Mouse (Mus musculus) large intestine, adult 2 months (tissue): ENCODE data around the gene Syne2. TPM values are rescaled to one million over a fixed set of nuclear protein-coding genes. Genes with fewer than 3 reads are reported as not detected.
"Not testable (repeated sequence)": the region's sequence is repeated elsewhere in the genome, so short reads cannot be mapped to it uniquely, and the experiment has no call there.

Source experiments
- DNase-seq: peaks from one replicate; pipeline ENCODE4 v3.0.0-alpha.2; 2012; ENCODE audit warnings: low read depth, low spot score
- whole genome bisulfite sequencing: fragments of 180-500 bp; shearing (Covaris S2); methylation state at CpG from one replicate; pipeline ENCODE4 v1.1.7; 2018; 5-methylcytosine and 5-hydroxymethylcytosine counted together
- polyA plus RNA-seq: library from polyadenylated mRNA; depleted of rRNA; stranded (reverse); fragments of >200 nt; gene quantifications from 2 replicates; pipeline ENCODE4 v1.2.3, GENCODE M21; 2012; rRNA removed

Syne2 gene
- polyA plus RNA-seq = 22.3 and 37.0 TPM in 2 replicates

DNA sequence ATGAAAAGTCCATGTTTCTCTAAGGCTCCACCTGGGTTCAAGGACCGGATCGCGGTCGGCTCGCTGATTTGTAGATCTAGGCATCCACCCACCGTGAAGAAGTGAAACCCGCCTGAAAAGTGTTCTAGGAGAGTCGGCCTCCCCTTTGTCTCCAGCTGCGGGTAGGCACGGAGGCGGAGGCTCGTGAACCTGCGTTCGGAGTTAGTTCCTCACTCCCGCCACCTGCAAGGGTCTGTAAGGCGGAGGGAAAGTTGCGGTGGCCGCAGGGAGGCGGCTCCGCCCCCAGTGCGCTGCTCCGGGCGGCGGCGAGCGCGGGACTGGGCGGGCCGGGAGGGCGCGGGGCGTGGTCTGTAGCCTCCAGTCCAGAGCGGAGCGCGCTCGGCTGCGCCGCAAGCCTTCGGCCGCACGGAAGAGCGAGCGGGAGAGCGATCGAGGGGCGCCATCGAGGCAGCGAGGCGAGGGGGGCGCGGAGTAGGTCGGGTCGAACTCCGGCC is at the start of gene Syne2:
Gene Syne2 (plus strand): TSS at position 176 of the 494 bp plus-strand sequence.
- WGBS = under 1% methylated on average over 54 of the region's 54 CpGs
- DNase-seq = no peak

DNA sequence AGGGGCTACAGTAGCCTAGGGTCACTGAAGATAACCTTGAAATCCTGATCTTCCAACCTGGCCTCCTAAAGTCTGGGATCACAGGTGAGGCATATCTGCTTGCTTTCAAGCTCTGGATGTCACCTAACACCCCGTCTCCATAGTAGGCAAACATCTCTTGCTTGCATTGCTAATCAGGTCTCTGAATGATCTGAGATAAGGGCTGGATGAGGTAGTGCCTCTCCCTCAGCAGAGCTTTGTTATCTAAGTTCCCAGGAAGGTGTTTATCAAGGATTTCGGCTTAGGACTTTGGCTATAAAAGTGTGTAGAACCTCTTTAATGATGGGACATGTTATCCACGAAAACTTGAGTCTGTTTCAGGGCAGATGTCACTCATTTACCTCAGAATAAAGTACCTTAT is 46.5 kb upstream of the Syne2 start:
- WGBS = 24% methylated on average over 3 of the region's 3 CpGs
- no peak for DNase-seq

DNA sequence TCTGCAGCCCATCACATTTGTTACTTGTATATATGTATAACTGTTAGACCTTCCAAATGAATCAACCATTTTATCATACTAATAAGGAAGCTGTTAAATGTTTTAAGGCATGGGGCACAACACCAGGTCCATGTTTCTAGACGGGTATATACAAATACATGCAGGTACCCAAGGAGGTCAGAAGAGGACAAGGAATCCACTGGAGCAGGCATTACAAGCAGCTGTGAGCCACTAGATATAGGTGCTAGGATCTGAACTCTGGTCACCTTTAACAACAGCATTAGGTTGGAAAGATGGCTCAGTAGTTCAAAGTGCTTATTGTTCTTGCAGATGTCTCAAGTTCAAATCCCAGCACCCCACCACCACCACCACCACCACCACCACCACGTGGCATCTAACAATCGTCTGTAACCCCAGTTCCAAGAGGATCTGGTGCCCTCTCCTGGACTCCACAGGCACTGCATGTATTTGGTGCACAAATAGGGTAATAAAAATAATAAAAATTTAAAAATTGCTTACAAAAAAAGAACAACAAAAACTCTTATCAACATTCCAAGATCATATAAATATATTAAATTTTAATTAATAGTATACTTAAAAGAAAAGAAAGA is 45.4 kb upstream of the Syne2 start:
- DNase-seq = no peak
- WGBS = 7% methylated on average over 3 of the region's 3 CpGs

DNA sequence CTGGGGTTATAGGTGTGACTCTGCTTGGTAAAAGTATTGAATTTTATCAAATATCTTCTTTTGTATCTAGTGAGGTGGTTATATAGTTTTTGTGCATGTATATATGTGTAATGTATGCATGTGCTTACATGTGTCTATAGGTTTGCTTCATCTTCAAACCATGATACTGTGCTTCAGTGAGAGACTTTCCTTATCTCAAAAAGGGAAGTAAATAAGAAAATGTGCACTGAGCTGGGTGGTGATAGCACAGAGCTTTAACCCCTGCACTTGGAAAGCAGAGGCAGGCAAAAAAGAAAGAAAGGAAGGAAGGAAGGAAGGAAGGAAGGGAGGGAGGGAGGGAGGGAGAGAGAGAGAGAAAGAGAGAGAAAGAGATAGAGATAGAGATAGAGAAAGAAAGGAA is 36.5 kb upstream of the Syne2 start:
- no peak for DNase-seq

DNA sequence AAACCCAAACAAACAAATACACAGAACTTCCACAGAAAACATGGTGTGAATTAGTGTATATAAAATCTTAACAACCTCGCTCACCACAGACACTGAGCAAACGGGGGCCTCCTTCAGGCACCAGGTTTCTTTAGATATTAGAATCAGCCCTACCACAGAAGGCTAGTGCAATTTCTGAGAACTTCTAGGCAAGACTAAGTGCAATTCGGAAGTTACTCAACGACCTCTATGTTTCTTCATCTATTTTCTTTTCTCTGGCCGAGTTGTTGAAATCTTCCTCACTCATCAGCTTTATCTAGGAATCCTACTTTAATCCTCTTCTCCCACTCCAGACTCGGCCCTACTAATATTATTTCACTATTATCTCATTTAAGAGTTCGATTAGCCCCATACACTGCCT is 35.9 kb upstream of the Syne2 start:
- WGBS = 78% methylated on average over 7 of the region's 7 CpGs
- DNase-seq = no peak

DNA sequence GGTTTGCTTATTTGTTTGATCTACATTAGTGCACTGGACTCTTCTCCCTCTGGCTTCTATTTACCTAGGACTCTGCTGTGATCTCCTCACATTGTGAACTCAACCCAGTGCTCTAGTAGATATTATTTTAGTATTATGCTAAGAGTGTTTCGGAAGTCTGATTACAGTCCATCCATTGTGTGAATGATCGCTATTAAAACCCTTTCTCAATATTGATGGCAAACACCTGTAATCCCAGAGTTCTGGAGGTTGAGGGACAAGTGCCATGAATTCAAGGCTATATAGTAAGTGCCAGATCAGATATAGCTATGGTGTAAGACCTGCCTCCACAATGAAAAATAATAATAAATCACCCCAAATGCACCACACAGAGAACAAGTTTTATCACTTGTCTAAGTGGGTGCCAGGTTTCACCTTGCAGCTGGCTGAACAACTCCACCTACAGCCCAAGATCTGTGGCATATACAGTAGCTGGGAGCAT is 33.6 kb upstream of the Syne2 start:
- WGBS = 78% methylated on average over 2 of the region's 2 CpGs
- no peak for DNase-seq

DNA sequence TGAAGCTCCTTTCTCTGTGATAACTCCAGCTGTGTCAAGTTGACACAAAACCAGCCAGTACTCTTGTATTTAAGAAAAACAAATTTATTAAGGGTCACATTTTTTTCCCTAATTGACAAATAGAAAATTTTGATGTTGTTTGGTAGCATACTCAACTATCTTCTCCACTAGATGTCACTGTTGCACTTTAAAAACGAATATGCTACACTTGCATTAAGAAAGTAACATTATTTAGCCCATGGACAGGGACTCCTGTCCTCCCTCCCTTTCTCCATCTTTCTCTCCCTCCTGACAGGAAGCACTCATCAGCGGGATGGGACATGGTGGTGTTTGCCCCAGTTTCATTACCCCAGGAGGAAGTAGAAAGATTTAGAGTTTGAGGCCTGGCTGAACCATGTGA is 31.3 kb upstream of the Syne2 start:
- 3% methylated on average over 2 of the region's 2 CpGs for WGBS
- not testable (repeated sequence) for DNase-seq

DNA sequence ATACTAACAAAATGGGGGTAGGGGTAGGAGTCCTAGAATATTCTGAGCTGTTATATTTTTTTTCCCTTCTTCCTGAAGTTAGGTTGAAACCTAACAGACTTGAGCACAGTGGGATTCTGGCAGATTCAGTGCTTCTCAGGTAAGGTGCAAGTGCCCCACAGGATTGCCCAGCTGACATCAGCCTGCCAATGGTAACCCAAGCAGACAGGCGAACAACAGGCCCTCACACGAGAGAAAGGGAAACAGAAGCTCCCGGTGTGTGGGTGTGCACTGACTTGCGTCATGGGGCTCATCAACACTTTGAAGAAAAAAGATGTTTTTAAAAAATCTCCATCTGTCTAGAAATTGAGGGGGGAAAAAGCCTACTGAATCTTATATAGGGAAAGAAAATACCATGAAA is 28.5 kb upstream of the Syne2 start:
- DNase-seq = no peak
- WGBS = 55% methylated on average over 4 of the region's 4 CpGs

DNA sequence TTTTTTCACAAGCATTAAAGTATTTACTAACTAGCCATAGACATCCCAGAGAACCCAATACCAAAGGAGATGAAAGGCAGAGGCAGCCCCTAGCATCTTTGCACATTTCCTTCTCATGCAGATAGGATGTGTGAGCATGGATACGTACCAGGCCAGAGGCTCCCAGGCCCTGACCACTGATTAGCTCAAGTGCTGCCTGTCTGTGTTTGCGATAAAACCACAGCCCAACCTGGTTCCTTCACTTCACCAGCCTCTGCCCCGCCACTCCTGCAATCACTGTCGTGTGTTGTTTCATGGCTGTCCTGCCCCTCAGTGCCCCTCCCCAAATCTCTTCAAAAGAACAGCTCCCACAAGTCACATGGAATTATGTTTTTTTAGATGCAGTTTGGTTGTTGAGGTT is 23.4 kb upstream of the Syne2 start:
- no peak for DNase-seq
- 75% methylated on average over 4 of the region's 4 CpGs for WGBS

DNA sequence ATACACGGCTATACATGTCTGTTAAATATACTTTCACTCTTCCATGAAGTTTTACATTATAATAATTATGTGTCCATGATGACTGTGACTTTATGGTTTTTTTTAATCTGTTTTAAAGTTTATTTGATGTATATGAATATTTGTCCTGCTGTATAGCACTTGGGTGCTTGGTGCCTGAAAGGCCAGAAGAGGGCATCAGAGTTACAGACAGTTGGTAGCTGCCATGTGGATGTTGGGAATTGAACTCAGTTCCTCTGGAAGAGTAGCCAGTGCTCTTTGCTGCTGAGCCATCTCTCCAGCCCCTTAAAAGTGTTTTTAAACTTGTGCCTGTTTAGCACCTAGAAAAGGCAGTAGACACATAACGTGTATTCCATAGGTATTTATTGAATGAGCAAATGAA is 21.4 kb upstream of the Syne2 start:
- 67% methylated on average over 2 of the region's 2 CpGs for whole genome bisulfite sequencing
- DNase-seq = no peak

DNA sequence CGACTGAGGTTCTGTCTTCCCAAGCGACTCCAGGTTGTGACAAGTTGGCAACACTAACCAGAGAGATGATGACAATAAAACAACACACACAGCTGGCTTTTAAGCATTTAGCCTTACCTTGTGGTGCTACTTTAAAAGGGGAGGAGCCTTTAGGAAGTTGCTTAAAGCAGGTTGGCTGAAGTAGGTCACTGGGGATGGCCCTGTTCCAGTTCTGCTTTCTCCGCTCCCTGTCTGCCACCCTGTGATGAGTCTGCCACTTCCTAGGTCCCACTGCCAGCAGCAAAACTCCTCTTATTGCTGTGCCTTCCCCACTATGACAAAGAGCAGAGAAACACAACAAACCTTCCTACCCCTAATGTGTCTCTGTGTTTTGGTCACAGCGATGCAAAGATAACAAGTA is 11.7 kb upstream of the Syne2 start:
- DNase-seq = no peak
- WGBS = 68% methylated on average over 4 of the region's 4 CpGs

DNA sequence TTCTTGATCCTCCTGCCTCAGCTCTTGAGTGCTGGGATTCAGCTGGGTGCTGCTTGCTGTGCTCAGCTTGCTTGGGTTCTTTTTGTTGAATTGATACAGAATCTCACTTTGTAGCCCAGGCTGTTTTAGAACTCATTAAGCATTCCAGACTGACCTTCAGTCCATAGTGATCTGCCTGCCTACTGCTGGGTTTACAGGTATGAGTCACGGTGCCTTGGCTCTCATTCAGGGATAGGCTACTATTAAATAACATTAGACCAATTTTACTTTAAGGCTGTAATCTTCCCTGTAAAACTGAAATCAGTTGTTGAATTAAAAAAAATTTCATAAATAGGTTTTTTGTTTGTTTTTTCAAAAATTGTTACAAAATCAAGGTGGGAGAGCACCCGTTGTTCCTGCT is 4.2 kb upstream of the Syne2 start:
- WGBS = 64% methylated on average over 2 of the region's 2 CpGs
- no peak for DNase-seq

DNA sequence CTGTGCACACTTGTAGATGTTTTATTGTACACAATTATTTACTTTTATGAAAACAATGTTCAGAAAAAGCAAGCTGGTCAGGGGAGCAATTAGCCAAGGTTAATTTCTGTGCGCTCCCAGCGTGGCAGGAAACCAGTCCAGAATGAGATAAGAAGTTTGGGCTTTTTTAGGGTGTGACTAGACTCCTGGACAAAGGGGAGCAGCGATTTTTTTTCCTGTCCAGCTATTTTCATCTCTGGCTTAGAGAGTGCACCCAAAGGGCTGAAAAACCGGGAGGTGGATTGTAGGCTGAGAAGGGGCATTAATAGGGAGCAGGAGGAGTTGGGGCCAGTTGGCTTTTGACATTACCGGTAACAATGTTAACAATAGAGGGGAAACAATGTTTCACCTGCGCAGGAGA is 3.4 kb upstream of the Syne2 start:
- WGBS = 30% methylated on average over 6 of the region's 6 CpGs
- no peak for DNase-seq

DNA sequence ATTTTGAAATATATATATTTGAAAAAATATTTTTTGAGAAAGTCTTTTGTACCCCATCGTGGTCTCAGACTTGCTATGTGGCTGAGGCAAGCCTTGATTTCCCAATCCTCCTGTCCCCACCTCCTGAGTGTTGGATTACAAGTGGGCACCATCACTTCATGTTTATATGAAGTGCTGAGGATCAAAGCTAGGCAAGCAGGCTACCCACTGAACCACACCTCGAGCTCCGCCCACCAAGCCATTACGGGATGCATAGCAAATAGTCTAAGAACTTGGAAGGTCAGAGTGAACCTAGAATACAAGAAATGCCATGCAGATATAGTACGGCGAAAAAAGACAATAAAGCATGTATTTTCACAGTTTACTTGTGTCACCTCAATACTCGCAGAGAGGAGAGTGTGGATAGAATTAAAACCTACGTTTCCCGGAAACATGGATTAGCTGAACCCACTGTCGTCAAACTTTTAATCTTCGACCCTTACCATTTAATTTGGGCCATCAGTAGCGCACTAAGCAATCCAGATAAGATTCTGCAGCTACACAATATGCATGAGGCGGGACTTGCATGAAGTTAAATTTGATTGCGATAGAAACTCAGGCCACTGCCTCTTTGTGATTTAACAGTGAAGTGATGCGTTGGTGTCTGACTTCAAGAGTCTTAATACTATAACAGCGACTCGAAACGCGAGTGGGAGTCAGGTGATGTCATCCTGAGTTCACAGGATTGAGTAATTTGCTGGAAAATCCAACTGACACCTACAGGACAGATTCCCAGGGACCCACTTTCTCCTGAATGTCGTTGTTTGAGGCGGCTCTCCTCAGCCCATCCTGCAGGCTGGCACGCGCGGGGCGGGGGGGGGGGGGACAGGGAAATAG is 715 bp upstream of the Syne2 start:
- DNase-seq = no peak
- WGBS = 9% methylated on average over 25 of the region's 25 CpGs

DNA sequence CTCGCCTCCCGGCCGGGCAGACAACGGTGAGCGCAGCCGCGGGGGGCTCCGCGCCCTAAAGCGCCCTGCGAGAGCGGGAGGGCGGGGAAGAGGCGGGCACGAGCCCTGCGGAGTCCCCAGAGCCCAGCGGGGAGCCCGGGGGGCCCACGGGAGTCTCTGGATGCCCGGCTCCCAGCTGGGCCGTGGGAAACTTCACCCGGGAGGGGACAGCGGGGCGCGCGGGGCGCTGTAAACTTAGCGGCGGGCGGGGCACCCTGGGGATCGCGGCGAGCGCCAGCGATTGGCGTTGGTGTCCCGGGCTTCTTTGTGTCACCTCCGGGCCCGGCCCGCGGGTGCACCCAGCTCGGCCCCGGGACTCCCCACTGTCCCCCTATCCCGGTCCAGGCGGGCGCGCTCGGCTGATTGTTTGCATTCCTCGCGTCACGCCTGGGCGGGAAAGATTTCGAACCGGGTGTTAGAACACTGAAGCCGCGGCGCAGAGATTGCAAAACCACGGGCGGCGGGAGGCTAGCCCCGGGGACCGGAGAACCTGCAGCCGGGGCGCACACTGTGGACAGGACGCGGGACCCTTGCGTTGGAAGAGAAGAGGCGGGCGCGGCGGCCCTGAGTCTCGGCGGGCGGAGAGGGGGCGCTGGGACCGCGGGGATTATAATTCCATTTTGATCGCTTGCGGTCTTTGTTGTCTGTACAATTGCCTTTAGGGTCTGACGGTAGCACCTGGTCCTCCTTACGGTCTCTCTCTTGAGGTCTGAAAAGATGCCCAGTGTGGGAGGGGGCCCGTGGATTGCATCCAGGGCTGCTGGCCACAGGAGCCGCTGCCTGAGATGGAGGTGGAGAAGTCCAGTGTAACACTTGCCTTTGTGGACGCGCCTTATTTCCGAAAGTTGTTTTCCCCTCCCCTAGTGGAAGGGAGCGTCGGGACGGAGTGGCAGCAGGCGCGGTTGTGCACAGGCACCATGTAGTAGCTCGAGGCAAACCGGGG is 810 bp downstream of the Syne2 start:
- 1% methylated on average over 91 of the region's 93 CpGs for WGBS
- DNase-seq = no peak

DNA sequence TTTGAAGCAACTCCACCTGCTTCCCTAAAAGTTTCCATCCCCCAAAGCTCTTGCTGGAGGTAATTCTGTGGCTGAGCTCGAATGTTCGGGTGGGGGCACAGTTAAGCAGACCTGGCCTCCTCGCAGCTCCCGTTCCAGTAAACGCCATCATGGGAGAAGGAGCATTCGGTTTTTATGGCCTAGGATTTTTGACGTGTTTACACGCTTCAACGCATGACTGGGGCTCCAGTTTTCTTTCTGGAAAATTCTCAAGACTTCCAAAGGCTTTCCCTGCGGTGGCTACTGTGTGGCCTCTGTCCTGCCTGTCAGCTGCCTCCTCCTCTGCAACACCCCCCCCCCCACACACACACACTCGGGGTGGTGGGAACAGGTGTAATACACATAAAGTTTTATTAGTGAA is 1.5 kb downstream of the Syne2 start:
- no peak for DNase-seq
- WGBS = 5% methylated on average over 11 of the region's 11 CpGs

DNA sequence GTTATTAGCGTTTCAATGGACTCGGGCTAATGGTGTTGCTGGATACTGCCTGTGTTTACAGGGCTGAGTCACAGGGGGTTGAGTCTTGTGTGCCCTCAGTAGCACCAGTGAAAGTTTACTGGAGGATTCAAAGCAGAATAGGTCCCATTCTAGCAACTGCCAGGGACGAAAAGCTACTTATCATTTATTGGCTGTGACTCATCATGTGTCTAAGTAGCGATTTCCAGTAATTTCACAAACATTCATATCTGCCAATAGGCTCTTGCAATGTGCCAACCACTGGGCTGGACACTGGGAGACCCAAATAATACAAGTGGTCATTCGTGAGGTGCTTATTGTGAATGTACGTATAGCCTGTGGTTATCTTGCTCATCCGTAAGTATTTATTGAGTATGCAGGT is 2.3 kb downstream of the Syne2 start:
- WGBS = 51% methylated on average over 7 of the region's 7 CpGs
- DNase-seq = no peak

DNA sequence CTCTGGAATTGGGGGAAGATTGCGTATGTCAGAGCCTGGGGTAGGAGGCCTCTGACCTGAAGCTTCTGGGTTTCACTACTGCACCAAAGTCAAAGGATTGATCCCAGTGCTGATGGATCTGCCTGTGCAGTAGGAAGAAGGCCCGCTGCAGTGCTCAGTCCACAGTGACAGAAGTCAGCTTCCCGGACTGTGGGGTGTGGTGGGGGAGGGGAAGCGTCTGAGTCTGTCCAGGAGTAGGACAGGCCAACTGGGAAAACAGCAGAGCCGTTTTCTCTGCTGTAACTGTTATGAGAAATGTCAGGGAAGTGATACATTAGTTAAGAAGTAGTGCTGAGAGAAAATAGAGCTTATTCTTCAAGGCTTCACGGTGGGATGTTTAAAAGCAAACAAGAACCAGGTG is 4.2 kb downstream of the Syne2 start:
- no peak for DNase-seq
- WGBS = 39% methylated on average over 6 of the region's 6 CpGs

DNA sequence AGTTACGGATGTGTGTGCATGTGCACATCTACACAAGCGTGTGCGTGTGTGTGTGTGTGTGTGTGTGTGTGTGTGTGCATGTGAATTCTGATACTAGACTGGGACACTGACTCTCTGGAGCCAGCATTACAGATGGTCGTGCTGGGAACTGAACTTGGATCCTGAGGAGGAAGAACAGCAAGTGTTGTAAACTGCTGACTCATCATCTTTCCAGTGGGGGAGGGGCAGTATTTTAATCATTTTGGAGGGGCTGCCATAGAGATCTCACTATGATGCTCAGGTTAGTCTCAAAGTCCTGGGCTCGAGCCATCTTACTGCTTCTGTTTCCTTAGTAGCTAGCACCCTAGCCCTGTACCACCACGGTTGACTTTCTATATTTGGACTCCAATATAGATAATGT is 5.5 kb downstream of the Syne2 start:
- WGBS = 83% methylated on average over 6 of the region's 6 CpGs
- no peak for DNase-seq

DNA sequence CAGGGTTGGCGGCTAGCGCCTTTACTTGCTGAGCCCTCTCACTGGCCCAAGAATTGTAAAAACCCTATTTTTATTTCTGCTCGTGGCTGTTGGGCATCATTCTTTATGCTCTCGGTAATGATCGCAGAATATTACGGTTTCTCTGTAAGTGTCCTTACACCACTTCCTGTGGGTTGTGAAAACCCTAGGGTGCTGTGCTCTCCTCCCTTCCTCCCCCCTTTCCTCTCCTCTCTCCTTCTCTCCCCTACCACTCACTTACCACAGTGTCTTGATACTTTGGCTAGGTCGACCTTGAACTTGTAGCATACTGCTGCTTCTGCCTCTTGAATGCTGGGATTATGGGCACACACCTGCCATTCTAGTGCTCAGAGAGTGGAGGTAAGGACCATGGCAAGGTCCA is 7.5 kb downstream of the Syne2 start:
- WGBS = 86% methylated on average over 7 of the region's 7 CpGs
- DNase-seq = no peak
